Comparison of ENCODE assay signal across 16 mouse cellular contexts in the genomic region with DNA sequence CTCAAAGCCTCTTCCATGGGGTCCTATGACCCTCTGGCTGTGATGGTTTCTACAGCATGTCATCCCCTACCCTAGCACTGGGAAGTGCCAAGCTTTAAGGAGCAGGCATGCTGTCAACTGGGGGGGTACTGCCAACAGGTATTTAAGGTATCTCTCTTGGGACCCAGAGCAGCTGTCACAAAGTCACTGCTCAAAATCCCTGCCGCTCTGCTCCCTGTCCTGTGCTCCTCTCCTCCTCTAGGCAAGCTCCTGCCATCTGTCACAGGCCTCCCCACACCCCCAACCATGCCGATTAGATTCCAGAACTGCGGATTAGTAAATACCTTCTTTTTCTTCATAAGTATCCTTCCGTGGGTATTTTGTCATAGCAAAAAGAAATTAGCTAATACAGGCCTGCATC. TPM values are rescaled to one million over a fixed set of nuclear protein-coding genes. Genes with fewer than 3 reads are reported as not detected.
"Had no signal": no experiment of that assay in that cellular context is flagged by ENCODE, and none has a peak within 500 bp of the region (broad histone marks: within the 10 kb centered on the region; RNA-seq: fewer than 3 reads in every experiment).

No protein-coding gene starts in this region.

- H3K36me3 ChIP-seq: liver, embryonic 12.5 days; midbrain, embryonic 10.5 days; midbrain, embryonic 15.5 days; neural tube, embryonic 13.5 days had no signal

- H3K27ac ChIP-seq: layer of hippocampus, adult 2 months; limb, embryonic 15.5 days; liver, embryonic 12.5 days; midbrain, embryonic 10.5 days; midbrain, embryonic 15.5 days; neural tube, embryonic 13.5 days; stomach, embryonic 15.5 days had no signal

- H3K4me1 ChIP-seq: limb, embryonic 15.5 days; liver, embryonic 12.5 days had no signal

- ATAC-seq: liver, embryonic 12.5 days; midbrain, embryonic 15.5 days had no signal

- H3K4me2 ChIP-seq: limb, embryonic 15.5 days; liver, embryonic 12.5 days; lung, embryonic 14.5 days; midbrain, embryonic 15.5 days; neural tube, embryonic 13.5 days; stomach, embryonic 15.5 days had no signal

- H3K27me3 ChIP-seq: limb, embryonic 15.5 days; liver, embryonic 12.5 days; midbrain, embryonic 15.5 days; neural tube, embryonic 13.5 days; stomach, embryonic 15.5 days had no signal

- H3K9me3 ChIP-seq: limb, embryonic 15.5 days; liver, embryonic 12.5 days; midbrain, embryonic 10.5 days; midbrain, embryonic 15.5 days; neural tube, embryonic 13.5 days; stomach, embryonic 15.5 days had no signal

- DNase-seq: kidney, postnatal 10 days; kidney, postnatal 4 days; left cerebral cortex, postnatal 4 days; lung, embryonic 14.5 days; lung, postnatal 10 days; lung, postnatal 4 days; retina, postnatal 1 day had no signal

- H3K4me3 ChIP-seq: layer of hippocampus, adult 2 months; limb, embryonic 15.5 days; liver, embryonic 12.5 days; midbrain, embryonic 10.5 days; midbrain, embryonic 15.5 days; neural tube, embryonic 13.5 days; stomach, embryonic 15.5 days had no signal

- H3K9ac ChIP-seq: limb, embryonic 15.5 days; liver, embryonic 12.5 days; lung, embryonic 14.5 days; midbrain, embryonic 15.5 days; neural tube, embryonic 13.5 days; stomach, embryonic 15.5 days had no signal

RNA-seq across cellular contexts. Expression of gene L1td1, which starts 27.9 kb away (rescaled TPM):
- polyA plus RNA-seq: liver, embryonic 12.5 days; liver, embryonic 16.5 days; midbrain, embryonic 15.5 days; neural tube, embryonic 13.5 days; spleen, adult 2 months had no signal
